Mouse (Mus musculus): ENCODE results near the gene Tmem30b. TPM values are rescaled to one million over a fixed set of nuclear protein-coding genes. Genes with fewer than 3 reads are reported as not detected.

The Tmem30b gene
- polyA plus RNA-seq, 1 experiment from 2014 or later: 10.3 TPM

DNA sequence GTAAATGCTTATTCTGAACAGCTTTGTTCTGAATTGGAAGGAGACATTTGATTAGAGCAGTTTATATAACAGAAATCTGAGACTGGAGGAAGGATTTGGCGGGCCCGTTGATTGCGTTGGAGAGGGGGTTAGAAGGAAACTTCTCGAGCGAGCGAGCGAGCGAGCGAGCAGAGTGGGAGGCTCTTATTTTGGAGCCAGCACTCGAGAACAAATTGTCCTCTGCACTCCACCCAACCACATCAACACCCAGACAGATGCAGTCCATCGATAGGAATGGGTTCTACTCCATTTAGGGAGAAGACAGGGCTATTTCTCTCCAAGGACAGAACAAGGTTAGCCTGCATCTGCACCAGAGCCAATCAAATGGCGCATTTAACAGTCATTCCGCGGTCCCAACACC, 39.1 kb downstream of the Tmem30b start:
- Histone ChIP-seq H3K9ac (replicated peaks; ENCODE audit: low read length) (no peak overlapping the region), H3K4me3 (ENCODE audit: low read depth, low read length) (no peak overlapping the region), H3K4me1 (ENCODE audit: control insufficient read depth, insufficient read depth, low read length) (no peaks in the 10 kb centered on the region), H3K4me2 (ENCODE audit: low read depth, low read length) (no peak overlapping the region), H3K27ac (replicated peaks; ENCODE audit: low read depth, low read length) (no peak overlapping the region), H3K9me3 (replicated peaks; ENCODE audit: control insufficient read depth, low read length) (no peaks in the 10 kb centered on the region), H3K36me3 (replicated peaks; ENCODE audit: control insufficient read depth, insufficient read depth, low read depth, low read length) (no peaks in the 10 kb centered on the region), H3K27me3 (ENCODE audit: control insufficient read depth, insufficient read depth, low read length) (no peaks in the 10 kb centered on the region)
- DNase-seq (ENCODE audit: low spot score): peak; percentile 55
- WGBS: 73% methylated on average over 14 of the region's 14 CpGs
- ATAC-seq (replicated peaks; ENCODE audit: insufficient number of reproducible peaks, low FRiP score, low TSS enrichment, low read depth): no peak

DNA sequence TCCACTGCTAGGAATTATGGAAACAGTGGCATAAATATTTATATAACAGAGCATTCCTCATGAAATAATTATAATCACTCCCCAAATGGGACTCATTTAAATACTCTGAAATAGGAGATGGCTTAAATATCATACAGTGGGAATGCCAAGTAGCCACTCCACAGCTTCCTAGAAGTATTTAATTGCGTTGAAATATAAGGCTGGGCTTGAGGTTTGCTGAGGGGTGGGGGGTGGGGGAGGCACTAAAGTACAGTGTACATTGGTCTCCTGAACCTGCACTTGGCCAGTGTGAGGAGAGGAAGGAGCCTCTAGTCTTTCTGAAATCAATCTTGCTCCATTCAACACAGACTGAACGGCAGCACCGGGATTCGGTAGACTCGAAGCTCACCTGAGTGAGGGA, 39.5 kb downstream of the Tmem30b start:
- Histone ChIP-seq H3K27me3 (ENCODE audit: control insufficient read depth, insufficient read depth, low read length) (no peaks in the 10 kb centered on the region), H3K9me3 (replicated peaks; ENCODE audit: control insufficient read depth, low read length) (no peaks in the 10 kb centered on the region), H3K9ac (replicated peaks; ENCODE audit: low read length) (no peak overlapping the region), H3K4me1 (ENCODE audit: control insufficient read depth, insufficient read depth, low read length) (no peaks in the 10 kb centered on the region), H3K27ac (replicated peaks; ENCODE audit: low read depth, low read length) (no peak overlapping the region), H3K36me3 (replicated peaks; ENCODE audit: control insufficient read depth, insufficient read depth, low read depth, low read length) (no peaks in the 10 kb centered on the region), H3K4me3 (ENCODE audit: low read depth, low read length) (no peak overlapping the region), H3K4me2 (ENCODE audit: low read depth, low read length) (no peak overlapping the region)
- 65% methylated on average over 5 of the region's 5 CpGs for WGBS
- ATAC-seq (replicated peaks; ENCODE audit: insufficient number of reproducible peaks, low FRiP score, low TSS enrichment, low read depth) (peak; percentile 24; the same call in 1 of the 2 replicates), DNase-seq (ENCODE audit: low spot score) (no peak)

DNA sequence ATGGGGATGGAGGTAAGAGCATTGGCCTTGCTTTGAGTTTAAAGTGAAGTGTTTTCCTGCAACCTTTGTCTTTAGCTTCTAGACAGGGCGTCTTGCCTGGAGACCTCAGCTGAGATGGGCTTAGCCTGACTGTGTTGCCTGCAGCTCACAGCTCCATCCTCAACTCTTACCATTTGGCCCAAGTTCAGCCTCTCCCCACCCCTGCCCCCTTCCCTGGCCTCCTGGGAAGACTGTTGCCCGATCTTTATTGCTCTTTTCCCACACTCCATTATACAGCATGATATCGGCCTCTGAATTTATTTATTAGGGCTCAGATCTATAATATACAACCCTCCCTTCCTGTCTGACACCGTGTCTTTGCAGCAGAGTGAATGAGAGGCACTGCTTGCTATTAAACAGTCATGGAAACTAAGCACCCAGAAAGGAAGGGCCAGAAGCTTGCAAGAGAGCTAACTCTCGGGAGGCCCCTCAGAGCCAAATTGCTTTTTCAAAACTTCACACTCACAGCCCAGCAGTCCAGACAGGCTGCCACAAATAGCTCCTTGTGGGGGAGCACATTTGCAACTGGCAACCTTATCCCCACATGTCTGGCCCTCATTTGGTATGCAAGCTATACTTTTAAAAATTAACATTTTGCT, 45.4 kb downstream of the Tmem30b start:
- 62% methylated on average over 5 of the region's 5 CpGs for WGBS
- no peak overlapping the region for H3K4me2 ChIP-seq (ENCODE audit: low read depth, low read length)

DNA sequence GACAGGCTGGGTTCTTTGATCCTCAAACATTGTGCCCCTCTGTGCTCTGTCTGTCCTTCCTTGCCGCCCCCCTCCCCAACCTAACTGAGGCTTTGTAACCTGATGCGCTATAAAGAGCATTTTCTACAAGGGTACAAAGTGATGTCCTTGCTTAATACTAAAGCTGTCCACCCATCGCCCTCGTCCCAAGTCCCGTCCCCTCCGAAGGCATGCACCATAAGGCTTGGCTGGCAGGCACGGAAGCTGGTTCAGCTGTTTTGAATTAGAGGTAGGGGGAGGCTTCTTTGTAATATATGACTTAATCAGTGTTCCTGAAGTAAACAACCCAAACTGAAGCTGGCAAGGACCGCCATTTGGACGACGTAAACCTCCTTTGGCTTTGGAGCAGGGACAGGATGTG, 51.0 kb downstream of the Tmem30b start:
- no peaks in the 10 kb centered on the region for H3K4me1 ChIP-seq (ENCODE audit: control insufficient read depth, insufficient read depth, low read length)
- WGBS: 33% methylated on average over 10 of the region's 10 CpGs
- H3K4me2 ChIP-seq (ENCODE audit: low read depth, low read length): no peak overlapping the region
- no peaks in the 10 kb centered on the region for H3K36me3 ChIP-seq (replicated peaks; ENCODE audit: control insufficient read depth, insufficient read depth, low read depth, low read length)
- no peak for ATAC-seq (replicated peaks; ENCODE audit: insufficient number of reproducible peaks, low FRiP score, low TSS enrichment, low read depth)
- H3K4me3 ChIP-seq (ENCODE audit: low read depth, low read length): no peak overlapping the region
- H3K27me3 ChIP-seq (ENCODE audit: control insufficient read depth, insufficient read depth, low read length): no peaks in the 10 kb centered on the region
- H3K9me3 ChIP-seq (replicated peaks; ENCODE audit: control insufficient read depth, low read length): no peaks in the 10 kb centered on the region
- no peak overlapping the region for H3K9ac ChIP-seq (replicated peaks; ENCODE audit: low read length)
- H3K27ac ChIP-seq (replicated peaks; ENCODE audit: low read depth, low read length): no peak overlapping the region
- peak; percentile 80 for DNase-seq (ENCODE audit: low spot score)

More for the DNA sequence above, 45.4 kb downstream of the Tmem30b start:
- Histone ChIP-seq H3K9ac (replicated peaks; ENCODE audit: low read length) (no peak overlapping the region), H3K27me3 (ENCODE audit: control insufficient read depth, insufficient read depth, low read length) (no peaks in the 10 kb centered on the region), H3K4me3 (ENCODE audit: low read depth, low read length) (no peak overlapping the region), H3K27ac (replicated peaks; ENCODE audit: low read depth, low read length) (no peak overlapping the region), H3K4me1 (ENCODE audit: control insufficient read depth, insufficient read depth, low read length) (no peaks in the 10 kb centered on the region; the same call in 1 of the 2 replicates), H3K36me3 (replicated peaks; ENCODE audit: control insufficient read depth, insufficient read depth, low read depth, low read length) (no peaks in the 10 kb centered on the region), H3K9me3 (replicated peaks; ENCODE audit: control insufficient read depth, low read length) (no peaks in the 10 kb centered on the region)
- ATAC-seq (replicated peaks; ENCODE audit: insufficient number of reproducible peaks, low FRiP score, low TSS enrichment, low read depth) (no peak), DNase-seq (ENCODE audit: low spot score) (no peak)

DNA sequence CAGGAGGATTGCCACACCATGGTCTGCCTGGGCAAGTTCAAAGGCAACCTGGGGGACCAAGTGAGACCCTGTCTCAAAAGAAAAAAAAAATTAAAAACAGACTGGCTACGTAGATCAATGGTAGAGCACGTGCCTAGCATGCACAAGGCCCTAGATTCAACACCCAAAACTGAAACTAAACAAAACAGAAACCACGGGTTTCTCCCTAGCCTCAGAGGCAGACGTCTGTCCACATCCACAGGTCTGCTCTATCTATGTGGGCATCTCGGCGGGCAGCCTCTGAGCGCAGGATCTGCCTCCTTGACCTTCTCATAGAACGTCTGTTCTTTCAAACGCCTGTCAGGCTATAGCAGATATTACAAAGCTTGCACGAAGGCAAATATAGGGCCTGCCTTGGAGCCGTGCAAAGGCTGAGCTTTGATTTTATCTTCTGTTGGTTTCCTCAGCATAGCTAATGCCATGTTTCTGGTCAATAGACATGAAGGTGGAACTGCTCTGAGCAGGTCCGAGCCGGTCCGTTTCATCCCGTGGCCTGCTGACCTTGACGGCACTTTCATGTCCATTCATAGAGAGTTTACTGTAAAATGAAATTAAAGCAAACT, 52.2 kb downstream of the Tmem30b start:
- Histone ChIP-seq H3K9me3 (replicated peaks; ENCODE audit: control insufficient read depth, low read length) (no peaks in the 10 kb centered on the region), H3K27ac (replicated peaks; ENCODE audit: low read depth, low read length) (no peak overlapping the region), H3K27me3 (ENCODE audit: control insufficient read depth, insufficient read depth, low read length) (no peaks in the 10 kb centered on the region), H3K9ac (replicated peaks; ENCODE audit: low read length) (no peak overlapping the region), H3K4me3 (ENCODE audit: low read depth, low read length) (no peak overlapping the region), H3K36me3 (replicated peaks; ENCODE audit: control insufficient read depth, insufficient read depth, low read depth, low read length) (no peaks in the 10 kb centered on the region), H3K4me1 (ENCODE audit: control insufficient read depth, insufficient read depth, low read length) (no peaks in the 10 kb centered on the region), H3K4me2 (ENCODE audit: low read depth, low read length) (no peak overlapping the region)
- DNase-seq (ENCODE audit: low spot score): no peak
- 81% methylated on average over 16 of the region's 16 CpGs for WGBS
- ATAC-seq (replicated peaks; ENCODE audit: insufficient number of reproducible peaks, low FRiP score, low TSS enrichment, low read depth): no peak

Other genes starting within 250 kb of the Tmem30b start
- 11.6 TPM in 2 replicates for gene Prkch, start 38.4 kb upstream of the Tmem30b start, polyA plus RNA-seq (2014; fragmentation: Nextera tagmentation; extraction: Ambion mirVana)

All from embryonic facial prominence, embryonic 11.5 days (tissue).